Mouse (Mus musculus): ENCODE measurements around the gene Ccng2. TPM values are rescaled to one million over a fixed set of nuclear protein-coding genes. Genes with fewer than 3 reads are reported as not detected.
A peak's percentile ranks its signal among the peaks of the same experiment; 100 is the strongest.

Ccng2 gene
- polyA plus RNA-seq, 1 experiment = 149 TPM

DNA sequence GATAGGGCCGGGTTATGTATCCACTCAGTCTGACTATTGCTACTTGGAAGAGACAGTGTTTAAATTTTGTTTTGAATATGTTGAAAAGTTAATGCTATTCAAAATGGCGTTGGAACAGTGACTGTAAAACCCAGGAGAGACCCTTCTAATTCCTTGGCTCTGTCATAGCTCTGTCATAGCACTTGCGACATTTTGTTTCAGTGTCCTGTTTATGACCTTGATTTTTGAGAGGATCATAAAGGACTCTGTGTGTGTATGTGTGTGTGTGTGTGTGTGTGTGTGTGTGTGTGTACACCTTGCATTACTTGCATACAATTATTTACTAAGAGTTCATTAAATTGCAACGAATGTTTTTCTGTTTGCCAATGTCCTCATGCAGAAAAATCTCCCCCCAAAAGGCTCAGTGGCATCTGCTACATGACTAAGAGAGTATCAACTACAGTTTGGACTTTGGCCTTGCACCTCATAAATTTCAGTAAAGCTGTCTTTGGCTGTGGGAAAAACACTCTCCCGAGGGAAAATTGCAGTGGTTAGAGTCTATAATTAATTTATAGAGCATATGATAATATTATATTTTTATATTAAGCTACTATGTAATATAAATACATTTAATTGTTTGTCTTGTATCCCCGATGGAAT is 17.0 kb upstream of the Ccng2 start:
- Histone ChIP-seq H3K36me3 (ENCODE audit: control insufficient read depth, insufficient read depth, low read length) (no peaks in the 10 kb centered on the region), H3K27me3 (ENCODE audit: control insufficient read depth, insufficient read depth, low read length) (no peaks in the 10 kb centered on the region), H3K4me1 (ENCODE audit: control insufficient read depth, insufficient read depth, insufficient read length, low read length) (0 out of 2 replicates have a peak, but pooled peaks cover 4% of the 10 kb centered on the region), H3K4me3 (ENCODE audit: low read depth, low read length) (no peak overlapping the region), H3K27ac (ENCODE audit: insufficient read depth, low read depth, low read length) (no peak overlapping the region)
- WGBS = 34% methylated on average over 6 of the region's 6 CpGs
- no peak for TF ChIP-seq POLR2A (IDR thresholded peaks at IDR 0.05; ENCODE audit: low read depth, low read length)
- TF ChIP-seq CTCF (IDR thresholded peaks at IDR 0.05; ENCODE audit: extremely low read depth, insufficient read length, insufficient replicate concordance, low read depth, low read length) = no peak

- H3K27me3 ChIP-seq (ENCODE audit: control insufficient read depth, insufficient read depth, low read length) = no peaks in the 10 kb centered on the region
- 0 out of 2 replicates have a peak, but pooled peaks cover 4% of the 10 kb centered on the region for H3K4me1 ChIP-seq (ENCODE audit: control insufficient read depth, insufficient read depth, insufficient read length, low read length)
- H3K27ac ChIP-seq (ENCODE audit: insufficient read depth, low read depth, low read length) = peak overlapping the region; percentile 7; the same call in 1 of the 2 replicates
- H3K36me3 ChIP-seq (ENCODE audit: control insufficient read depth, insufficient read depth, low read length) = no peaks in the 10 kb centered on the region
- WGBS = 62% methylated on average over 12 of the region's 12 CpGs
- TF ChIP-seq CTCF (IDR thresholded peaks at IDR 0.05; ENCODE audit: extremely low read depth, insufficient read length, insufficient replicate concordance, low read depth, low read length) (no peak), POLR2A (IDR thresholded peaks at IDR 0.05; ENCODE audit: low read depth, low read length) (no peak)
- no peak overlapping the region for H3K4me3 ChIP-seq (ENCODE audit: low read depth, low read length)
These were observed 15.9 kb upstream of the Ccng2 start for GRCm38 (mm10) chr5:93251001-93251760.

GRCm38 (mm10) chr5:93255759-93256265 is 11.2 kb upstream of the Ccng2 start:
- H3K27me3 ChIP-seq (ENCODE audit: control insufficient read depth, insufficient read depth, low read length) = no peaks in the 10 kb centered on the region
- no peaks in the 10 kb centered on the region for H3K4me1 ChIP-seq (ENCODE audit: control insufficient read depth, insufficient read depth, insufficient read length, low read length)
- no peak for TF ChIP-seq CTCF (IDR thresholded peaks at IDR 0.05; ENCODE audit: extremely low read depth, insufficient read length, insufficient replicate concordance, low read depth, low read length)
- no peak for TF ChIP-seq POLR2A (IDR thresholded peaks at IDR 0.05; ENCODE audit: low read depth, low read length)
- H3K27ac ChIP-seq (ENCODE audit: insufficient read depth, low read depth, low read length) = no peak overlapping the region
- 84% methylated on average over 5 of the region's 5 CpGs for WGBS
- no peak overlapping the region for H3K4me3 ChIP-seq (ENCODE audit: low read depth, low read length)
- no peaks in the 10 kb centered on the region for H3K36me3 ChIP-seq (ENCODE audit: control insufficient read depth, insufficient read depth, low read length)

GRCm38 (mm10) chr5:93256820-93257405 is 10.1 kb upstream of the Ccng2 start:
- no peaks in the 10 kb centered on the region for H3K4me1 ChIP-seq (ENCODE audit: control insufficient read depth, insufficient read depth, insufficient read length, low read length)
- H3K4me3 ChIP-seq (ENCODE audit: low read depth, low read length) = no peak overlapping the region
- TF ChIP-seq POLR2A (IDR thresholded peaks at IDR 0.05; ENCODE audit: low read depth, low read length) = no peak
- no peak for TF ChIP-seq CTCF (IDR thresholded peaks at IDR 0.05; ENCODE audit: extremely low read depth, insufficient read length, insufficient replicate concordance, low read depth, low read length)
- H3K27ac ChIP-seq (ENCODE audit: insufficient read depth, low read depth, low read length) = no peak overlapping the region
- no peaks in the 10 kb centered on the region for H3K36me3 ChIP-seq (ENCODE audit: control insufficient read depth, insufficient read depth, low read length)
- no peaks in the 10 kb centered on the region for H3K27me3 ChIP-seq (ENCODE audit: control insufficient read depth, insufficient read depth, low read length)

- Histone ChIP-seq H3K27ac (ENCODE audit: insufficient read depth, low read depth, low read length) (no peak overlapping the region), H3K27me3 (ENCODE audit: control insufficient read depth, insufficient read depth, low read length) (no peaks in the 10 kb centered on the region), H3K4me1 (ENCODE audit: control insufficient read depth, insufficient read depth, insufficient read length, low read length) (peaks cover 7% of the 10 kb centered on the region), H3K4me3 (ENCODE audit: low read depth, low read length) (no peak overlapping the region), H3K36me3 (ENCODE audit: control insufficient read depth, insufficient read depth, low read length) (no peaks in the 10 kb centered on the region)
- TF ChIP-seq CTCF (IDR thresholded peaks at IDR 0.05; ENCODE audit: extremely low read depth, insufficient read length, insufficient replicate concordance, low read depth, low read length) = no peak
- no peak for TF ChIP-seq POLR2A (IDR thresholded peaks at IDR 0.05; ENCODE audit: low read depth, low read length)
These were observed 7.7 kb upstream of the Ccng2 start for GRCm38 (mm10) chr5:93259349-93259748.

DNA sequence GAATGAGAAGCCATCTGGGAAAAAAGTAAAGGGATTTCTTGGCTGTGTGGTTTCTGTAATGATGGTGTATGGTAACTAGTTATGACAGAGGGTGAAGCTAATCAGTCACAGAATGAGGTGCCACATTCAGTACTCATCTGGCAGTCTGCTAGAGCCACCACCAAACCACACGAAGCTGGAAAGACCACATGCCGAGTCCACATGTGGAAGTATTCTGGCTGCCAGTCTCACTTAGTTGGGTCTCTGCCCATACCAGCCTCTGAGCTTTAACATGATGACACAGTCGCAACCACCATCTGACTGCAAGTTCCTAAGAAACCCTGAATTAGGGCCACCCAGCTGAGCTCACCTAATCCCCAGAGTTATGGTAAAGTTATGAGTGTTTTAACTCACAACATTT is 6.1 kb upstream of the Ccng2 start:
- Histone ChIP-seq H3K4me3 (ENCODE audit: low read depth, low read length) (no peak overlapping the region), H3K27ac (ENCODE audit: insufficient read depth, low read depth, low read length) (no peak overlapping the region), H3K27me3 (ENCODE audit: control insufficient read depth, insufficient read depth, low read length) (no peaks in the 10 kb centered on the region), H3K36me3 (ENCODE audit: control insufficient read depth, insufficient read depth, low read length) (no peaks in the 10 kb centered on the region), H3K4me1 (ENCODE audit: control insufficient read depth, insufficient read depth, insufficient read length, low read length) (peaks cover 8% of the 10 kb centered on the region)
- WGBS = 88% methylated on average over 3 of the region's 3 CpGs
- TF ChIP-seq POLR2A (IDR thresholded peaks at IDR 0.05; ENCODE audit: low read depth, low read length) (no peak), CTCF (IDR thresholded peaks at IDR 0.05; ENCODE audit: extremely low read depth, insufficient read length, insufficient replicate concordance, low read depth, low read length) (no peak)

DNA sequence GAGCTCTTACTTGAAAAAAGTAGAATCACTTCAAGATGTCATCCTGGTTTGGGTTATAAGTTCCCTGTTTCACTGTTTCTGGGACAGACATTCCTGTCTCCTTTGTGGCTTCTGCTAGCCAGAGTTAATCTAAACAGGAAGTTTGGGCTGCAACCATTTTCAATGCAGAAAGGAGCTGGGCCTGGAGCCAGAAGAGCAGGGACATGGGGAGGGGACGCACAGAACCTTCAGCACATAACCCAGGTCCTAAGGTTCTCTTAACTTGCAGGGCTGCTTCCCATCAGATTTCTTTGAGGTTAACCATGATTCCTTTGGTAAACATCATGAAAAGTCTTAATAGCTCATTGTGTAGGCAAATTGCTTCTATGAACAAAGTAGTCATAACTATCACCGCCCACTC is 4.3 kb upstream of the Ccng2 start:
- H3K27ac ChIP-seq (ENCODE audit: insufficient read depth, low read depth, low read length) = peak overlapping the region; percentile 9; the same call in 1 of the 2 replicates
- no peak overlapping the region for H3K4me3 ChIP-seq (ENCODE audit: low read depth, low read length)
- TF ChIP-seq CTCF (IDR thresholded peaks at IDR 0.05; ENCODE audit: extremely low read depth, insufficient read length, insufficient replicate concordance, low read depth, low read length) (no peak), POLR2A (IDR thresholded peaks at IDR 0.05; ENCODE audit: low read depth, low read length) (no peak)

More for the DNA sequence above, 4.3 kb upstream of the Ccng2 start:
- Histone ChIP-seq H3K4me1 (ENCODE audit: control insufficient read depth, insufficient read depth, insufficient read length, low read length) (peaks cover 8% of the 10 kb centered on the region), H3K27me3 (ENCODE audit: control insufficient read depth, insufficient read depth, low read length) (no peaks in the 10 kb centered on the region), H3K36me3 (ENCODE audit: control insufficient read depth, insufficient read depth, low read length) (no peaks in the 10 kb centered on the region)
- 30% methylated on average over 2 of the region's 2 CpGs for WGBS

Measured in small intestine, adult 2 months (tissue).